ENCODE assay signal across 8 mouse cellular contexts in genomic region chr4:117681931-117682461, GRCm38 (mm10). TPM values are rescaled to one million over a fixed set of nuclear protein-coding genes. Genes with fewer than 3 reads are reported as not detected.
A peak's percentile ranks its signal among the peaks of the same experiment; 100 is the strongest.
DNase-seq lines count a peak whose midpoint lies in the region; ATAC-seq and TF ChIP-seq lines count a peak whose summit lies in the region.

TSS of gene Dmap1 (minus strand) at chr4:117682273.

- H3K27ac ChIP-seq in brown adipose tissue, adult 24 weeks (replicated peaks; ENCODE audit: low read depth, low read length), result peak within 1 kb of the TSS; percentile 36; the same call in 1 of the 2 replicates
- H3K27ac ChIP-seq in heart, embryonic 14.5 days (replicated peaks in 1 of 2; ENCODE audit: control insufficient read depth in 1 of 2, insufficient read depth in 1 of 2, low read depth in 2 of 2, low read length in 2 of 2), result 0 out of 4 replicates have a peak within 1 kb of the TSS, but pooled peaks of 1 of the 2 experiments have one; percentile 30
- H3K27ac ChIP-seq in liver, embryonic 14.5 days, result peak within 1 kb of the TSS; percentile 3
- H3K27ac ChIP-seq in neural tube, embryonic 11.5 days (ENCODE audit: low read depth, low read length), result no peak within 1 kb of the TSS
- H3K27ac ChIP-seq in stomach, postnatal 0 days (replicated peaks), result peak within 1 kb of the TSS; percentile 63; the same call in 1 of the 2 replicates

- no peak for TF ChIP-seq EP300 in liver, embryonic 14.5 days (IDR thresholded peaks at IDR 0.05; ENCODE audit: low read depth)
- TF ChIP-seq EP300 in stomach, postnatal 0 days (optimal IDR thresholded peaks at IDR 0.05), result no peak

- peaks cover 3% of the 10 kb centered on the region; the same call in 1 of the 2 replicates for H3K27me3 ChIP-seq in heart, embryonic 14.5 days (ENCODE audit: control insufficient read depth, insufficient read depth, low read length)
- no peaks in the 10 kb centered on the region for H3K27me3 ChIP-seq in liver, embryonic 14.5 days (ENCODE audit: control insufficient read depth, insufficient read depth, low read length)
- no peaks in the 10 kb centered on the region for H3K27me3 ChIP-seq in neural tube, embryonic 11.5 days (ENCODE audit: control insufficient read depth, insufficient read depth, low read length)
- H3K27me3 ChIP-seq in stomach, postnatal 0 days (ENCODE audit: control insufficient read depth, insufficient read depth, low read length), result no peaks in the 10 kb centered on the region

- H3K4me1 ChIP-seq in brown adipose tissue, adult 24 weeks (ENCODE audit: control insufficient read depth, insufficient read depth, insufficient read length, low read length), result no peaks in the 10 kb centered on the region
- H3K4me1 ChIP-seq in heart, embryonic 14.5 days (ENCODE audit: control insufficient read depth in 2 of 2, insufficient read depth in 2 of 2, low read length in 2 of 2), result peaks cover 3 to 7% of the 10 kb centered on the region in 2 experiments; a peak in 3 of 4 replicates
- H3K4me1 ChIP-seq in liver, embryonic 14.5 days (replicated peaks; ENCODE audit: control insufficient read depth in 2 of 2, insufficient read depth in 2 of 2, low read length in 1 of 2), result peaks cover 0 to 3% of the 10 kb centered on the region in 2 experiments; a peak in 2 of 4 replicates
- 0 out of 2 replicates have a peak, but pooled peaks cover 2% of the 10 kb centered on the region for H3K4me1 ChIP-seq in neural tube, embryonic 11.5 days (ENCODE audit: control insufficient read depth, insufficient read depth, low read length)
- H3K4me1 ChIP-seq in stomach, postnatal 0 days (replicated peaks; ENCODE audit: control insufficient read depth, insufficient read depth), result no peaks in the 10 kb centered on the region

- peak within 1 kb of the TSS; percentile 94 for H3K9ac ChIP-seq in heart, embryonic 14.5 days (ENCODE audit: low read length)
- peak within 1 kb of the TSS; percentile 68 for H3K9ac ChIP-seq in liver, embryonic 14.5 days (replicated peaks)
- peak within 1 kb of the TSS; percentile 76 for H3K9ac ChIP-seq in neural tube, embryonic 11.5 days (ENCODE audit: low read length)
- peak within 1 kb of the TSS; percentile 87 for H3K9ac ChIP-seq in stomach, postnatal 0 days (ENCODE audit: low read length)

- TF ChIP-seq CTCF in liver, embryonic 14.5 days (IDR thresholded peaks at IDR 0.05; ENCODE audit: low read depth), result 0 out of 2 replicates have a peak, but pooled peaks have one; percentile 2
- peak; percentile 12; the same call in 1 of the 2 replicates for TF ChIP-seq CTCF in stomach, postnatal 0 days (IDR thresholded peaks at IDR 0.05; ENCODE audit: low read depth)

- peak; percentile 54 for DNase-seq in fibroblast of lung, adult 2 months (ENCODE audit: low read depth)
- peak; percentile 88 for DNase-seq in kidney, postnatal 14 days
- DNase-seq in liver, embryonic 14.5 days (ENCODE audit: low read depth in 3 of 3, low spot score in 3 of 3), result peak; percentile 68 to 75 (median 72)
- DNase-seq in neural tube, embryonic 11.5 days (ENCODE audit: low spot score), result peak; percentile 91
- peak; percentile 88 for DNase-seq in stomach, postnatal 0 days (ENCODE audit: low spot score)

- peak within 1 kb of the TSS; percentile 80 for H3K4me3 ChIP-seq in brown adipose tissue, adult 24 weeks (ENCODE audit: insufficient read depth, low read depth, low read length)
- H3K4me3 ChIP-seq in heart, embryonic 14.5 days (ENCODE audit: control insufficient read depth in 1 of 2, insufficient read depth in 1 of 2, low read depth in 1 of 2, low read length in 2 of 2), result peak within 1 kb of the TSS; percentile 96 to 99
- H3K4me3 ChIP-seq in liver, embryonic 14.5 days (ENCODE audit: insufficient read depth in 1 of 2, low read depth in 2 of 2, low read length in 2 of 2), result peak within 1 kb of the TSS; percentile 85 to 89
- peak within 1 kb of the TSS; percentile 89 for H3K4me3 ChIP-seq in neural tube, embryonic 11.5 days (ENCODE audit: low read depth, low read length)
- peak within 1 kb of the TSS; percentile 80 for H3K4me3 ChIP-seq in stomach, postnatal 0 days (ENCODE audit: low read depth, low read length)

- ATAC-seq in CD4-positive, CD25-positive, alpha-beta regulatory T cell, adult 4 months, result peak; percentile 87
- ATAC-seq in heart, embryonic 14.5 days (ENCODE audit: insufficient number of reproducible peaks, insufficient read depth, low FRiP score, low read depth), result peak; percentile 78
- ATAC-seq in liver, embryonic 14.5 days (ENCODE audit: insufficient read depth), result peak; percentile 84
- peak; percentile 86 for ATAC-seq in neural tube, embryonic 11.5 days (ENCODE audit: insufficient read depth, low FRiP score, low TSS enrichment)
- ATAC-seq in stomach, postnatal 0 days (ENCODE audit: low FRiP score, low TSS enrichment), result peak; percentile 90

- peak within 1 kb of the TSS; percentile 93 for H3K4me2 ChIP-seq in heart, embryonic 14.5 days (ENCODE audit: low read length)
- peak within 1 kb of the TSS; percentile 83 for H3K4me2 ChIP-seq in liver, embryonic 14.5 days (ENCODE audit: low read depth)
- H3K4me2 ChIP-seq in neural tube, embryonic 11.5 days (ENCODE audit: low read depth), result peak within 1 kb of the TSS; percentile 79
- H3K4me2 ChIP-seq in stomach, postnatal 0 days (replicated peaks; ENCODE audit: low read depth), result peak within 1 kb of the TSS; percentile 91

- WGBS in heart, embryonic 14.5 days, result under 1% methylated on average over 33 of the region's 33 CpGs
- under 1% methylated on average over 33 of the region's 33 CpGs for WGBS in liver, embryonic 14.5 days (ENCODE audit: insufficient replicate concordance)
- under 1% methylated on average over 33 of the region's 33 CpGs for WGBS in neural tube, embryonic 11.5 days
- 0% methylated on average over 33 of the region's 33 CpGs for WGBS in stomach, postnatal 0 days

- no peaks in the 10 kb centered on the region for H3K9me3 ChIP-seq in heart, embryonic 14.5 days (ENCODE audit: control insufficient read depth, low read length)
- no peaks in the 10 kb centered on the region for H3K9me3 ChIP-seq in liver, embryonic 14.5 days (ENCODE audit: control insufficient read depth, low read length)
- H3K9me3 ChIP-seq in neural tube, embryonic 11.5 days (ENCODE audit: control insufficient read depth, low read length), result no peaks in the 10 kb centered on the region
- no peaks in the 10 kb centered on the region for H3K9me3 ChIP-seq in stomach, postnatal 0 days (ENCODE audit: control insufficient read depth, low read length)

- peaks cover 40% of the 10 kb centered on the region for H3K36me3 ChIP-seq in heart, embryonic 14.5 days (ENCODE audit: control insufficient read depth, insufficient read depth, low read length)
- peaks cover 4% of the 10 kb centered on the region for H3K36me3 ChIP-seq in liver, embryonic 14.5 days (replicated peaks; ENCODE audit: control insufficient read depth, insufficient read depth, low read depth)
- peaks cover 2% of the 10 kb centered on the region for H3K36me3 ChIP-seq in neural tube, embryonic 11.5 days (ENCODE audit: control insufficient read depth, insufficient read depth, low read length)
- H3K36me3 ChIP-seq in stomach, postnatal 0 days (ENCODE audit: control insufficient read depth, insufficient read depth, low read length), result peaks cover 4% of the 10 kb centered on the region; the same call in 1 of the 2 replicates

RNA-seq across cellular contexts. Expression of gene Dmap1, which starts in this region (rescaled TPM):
- 10 to 100 TPM; 25.0 to 31.5 TPM for polyA plus RNA-seq in CD4-positive, CD25-positive, alpha-beta regulatory T cell, adult 4 months (2017; shearing (Covaris generic))
- polyA plus RNA-seq in brown adipose tissue, adult 24 weeks (2012; ENCODE audit: insufficient read depth, insufficient read length, missing spikeins), result 9.5 and 15.2 TPM in 2 replicates
- 46.4 and 49.5 TPM in 2 replicates for polyA plus RNA-seq in heart, embryonic 14.5 days (2014; fragmentation: Nextera tagmentation; extraction: Ambion mirVana)
- polyA plus RNA-seq in liver, embryonic 14.5 days (2012; rRNA removed), result 10.7 and 14.1 TPM in 2 replicates
- polyA plus RNA-seq in liver, embryonic 14.5 days (2014; fragmentation: Nextera tagmentation; extraction: Ambion mirVana), result 19.2 and 25.4 TPM in 2 replicates
- polyA plus RNA-seq in neural tube, embryonic 11.5 days (2014; fragmentation: Nextera tagmentation; extraction: Ambion mirVana), result 80.3 and 85.3 TPM in 2 replicates
- 27.5 and 27.8 TPM in 2 replicates for polyA plus RNA-seq in stomach, postnatal 0 days (2015; fragmentation: Nextera tagmentation; extraction: Ambion mirVana)
